Mouse (Mus musculus) C2C12 (cell line): ENCODE results near the gene Ntn5.

Experiments
- CTCF ChIP-seq: IDR thresholded peaks from one replicate; pipeline ENCODE4 v1.5.1; 2011; ENCODE audit not compliant: control insufficient read depth, insufficient read depth, insufficient read length
- MAX ChIP-seq: IDR thresholded peaks from one replicate; pipeline ENCODE4 v1.6.1; 2011; ENCODE audit warnings: mild to moderate bottlenecking, control low read depth

DNA sequence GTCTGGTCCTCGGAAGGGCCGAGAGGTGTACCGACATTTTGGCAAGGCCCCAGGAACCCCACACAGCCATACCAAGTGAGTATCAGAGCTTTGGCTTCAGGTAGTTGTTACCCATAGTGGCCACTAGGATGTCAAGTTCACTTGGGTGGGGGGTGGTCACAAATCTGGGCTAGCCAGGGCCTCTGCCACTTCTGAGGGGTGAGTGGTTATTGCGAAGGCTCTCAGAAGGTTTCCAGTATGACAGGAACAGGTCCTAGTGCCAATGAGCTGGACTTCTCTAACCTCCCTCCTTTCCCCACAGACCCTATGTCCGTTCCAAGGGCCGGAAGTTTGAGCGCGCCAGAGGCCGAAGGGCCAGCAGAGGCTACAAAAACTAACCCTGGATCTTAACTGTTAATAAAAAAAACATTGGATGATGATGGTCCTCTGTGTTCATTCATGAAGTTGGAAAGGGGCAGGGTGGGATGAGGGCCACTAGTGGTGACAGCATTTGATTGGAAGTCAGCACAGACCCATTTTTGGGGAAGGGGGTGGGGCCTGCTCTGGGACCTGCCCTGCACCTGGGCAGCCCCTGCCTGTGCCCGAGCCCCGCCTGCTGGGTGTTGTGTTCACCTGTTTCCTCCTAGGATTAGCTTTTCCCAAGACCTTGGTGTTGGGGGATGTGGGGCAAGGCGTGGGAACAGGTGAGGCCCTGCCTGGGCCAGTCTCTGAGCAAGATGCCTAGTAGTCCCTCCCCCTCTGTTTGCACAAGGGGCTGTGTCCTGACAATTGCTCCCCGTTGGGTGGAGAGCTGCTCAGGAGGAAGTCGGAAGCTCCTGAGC is 36.8 kb downstream of the Ntn5 start, which contains the start of gene Fam83e:
- TF ChIP-seq CTCF (no peak), MAX (no peak)
